Comparison of ENCODE assay signal across 16 mouse cellular contexts in genomic region chr12:29537916-29538315, GRCm38 (mm10). TPM values are rescaled to one million over a fixed set of nuclear protein-coding genes. Genes with fewer than 3 reads are reported as not detected.
DNase-seq lines count a peak whose midpoint lies in the region; ATAC-seq lines count a peak whose summit lies in the region.
"Had no signal": no experiment of that assay in that cellular context is flagged by ENCODE, and none has a peak within 500 bp of the region (broad histone marks: within the 10 kb centered on the region; RNA-seq: fewer than 3 reads in every experiment).

No protein-coding gene starts in this region.

- H3K27ac ChIP-seq in heart, embryonic 10.5 days = no peak overlapping the region
- H3K27ac ChIP-seq in forebrain, embryonic 16.5 days (ENCODE audit: low read length) = peak overlapping the region; percentile 58
- peak overlapping the region; percentile 98 for H3K27ac ChIP-seq in neural tube, embryonic 13.5 days (replicated peaks)
- no peak overlapping the region for H3K27ac ChIP-seq in liver, embryonic 11.5 days (ENCODE audit: low read depth, low read length)
- H3K27ac ChIP-seq: kidney, embryonic 15.5 days; liver, embryonic 13.5 days; stomach, embryonic 15.5 days had no signal

- H3K4me1 ChIP-seq in heart, embryonic 10.5 days = peaks cover 6% of the 10 kb centered on the region; the same call in 1 of the 2 replicates
- peaks cover 39% of the 10 kb centered on the region for H3K4me1 ChIP-seq in forebrain, embryonic 16.5 days (replicated peaks; ENCODE audit: control insufficient read depth, insufficient read depth, low read length)
- H3K4me1 ChIP-seq in neural tube, embryonic 13.5 days (replicated peaks) = peaks cover 87% of the 10 kb centered on the region
- H3K4me1 ChIP-seq in liver, embryonic 11.5 days (replicated peaks; ENCODE audit: control insufficient read depth, insufficient read depth, low read length) = no peaks in the 10 kb centered on the region
- H3K4me1 ChIP-seq: kidney, embryonic 15.5 days; liver, embryonic 13.5 days; stomach, embryonic 15.5 days had no signal

- intact Hi-C loops in heart, postnatal 36 days (cut with DNase I) = no loop called here
- intact Hi-C loops in heart, postnatal 25 days (cut with DNase I) = no loop called here

- H3K36me3 ChIP-seq in heart, embryonic 10.5 days = no peaks in the 10 kb centered on the region
- H3K36me3 ChIP-seq in forebrain, embryonic 16.5 days (ENCODE audit: control insufficient read depth, insufficient read depth) = no peaks in the 10 kb centered on the region
- H3K36me3 ChIP-seq in neural tube, embryonic 13.5 days = no peaks in the 10 kb centered on the region
- no peaks in the 10 kb centered on the region for H3K36me3 ChIP-seq in liver, embryonic 11.5 days (ENCODE audit: control insufficient read depth, insufficient read depth, low read length)
- H3K36me3 ChIP-seq: kidney, embryonic 15.5 days; liver, embryonic 13.5 days; stomach, embryonic 15.5 days had no signal

- peaks cover 51% of the 10 kb centered on the region for H3K27me3 ChIP-seq in heart, embryonic 10.5 days (ENCODE audit: insufficient read depth, poor library complexity, severe bottlenecking)
- H3K27me3 ChIP-seq in forebrain, embryonic 16.5 days (replicated peaks; ENCODE audit: control insufficient read depth, insufficient read depth, low read length) = no peaks in the 10 kb centered on the region
- H3K27me3 ChIP-seq in neural tube, embryonic 13.5 days = no peaks in the 10 kb centered on the region
- H3K27me3 ChIP-seq in liver, embryonic 11.5 days (replicated peaks; ENCODE audit: control insufficient read depth, insufficient read depth, low read length) = peaks cover 31% of the 10 kb centered on the region

- H3K9me3 ChIP-seq in heart, embryonic 10.5 days = no peaks in the 10 kb centered on the region
- H3K9me3 ChIP-seq in forebrain, embryonic 16.5 days (ENCODE audit: control insufficient read depth, low read length) = no peaks in the 10 kb centered on the region
- H3K9me3 ChIP-seq in neural tube, embryonic 13.5 days = no peaks in the 10 kb centered on the region
- H3K9me3 ChIP-seq in liver, embryonic 11.5 days (ENCODE audit: control insufficient read depth, low read length) = no peaks in the 10 kb centered on the region
- H3K9me3 ChIP-seq: kidney, embryonic 15.5 days; liver, embryonic 13.5 days; stomach, embryonic 15.5 days had no signal

- H3K9ac ChIP-seq in forebrain, embryonic 16.5 days (replicated peaks; ENCODE audit: low read depth, low read length) = peak overlapping the region; percentile 82
- peak overlapping the region; percentile 90 for H3K9ac ChIP-seq in neural tube, embryonic 13.5 days
- H3K9ac ChIP-seq in liver, embryonic 11.5 days (ENCODE audit: low read depth, low read length) = no peak overlapping the region
- H3K9ac ChIP-seq: kidney, embryonic 15.5 days; liver, embryonic 13.5 days; stomach, embryonic 15.5 days had no signal

- peak; percentile 14 for ATAC-seq in forebrain, embryonic 16.5 days
- peak; percentile 60 for ATAC-seq in neural tube, embryonic 13.5 days (ENCODE audit: low read depth)
- ATAC-seq in liver, embryonic 11.5 days (replicated peaks; ENCODE audit: low FRiP score) = no peak

- DNase-seq in heart, embryonic 10.5 days (ENCODE audit: low spot score) = peak; percentile 38
- DNase-seq in heart, postnatal 36 days = no peak
- DNase-seq in cerebellum, adult 18-20 months = peak; percentile 63 to 66
- DNase-seq in liver, embryonic 11.5 days (ENCODE audit: low spot score) = no peak
- no peak for DNase-seq in kidney, postnatal 4 days
- DNase-seq in heart, postnatal 25 days (ENCODE audit: low spot score) = no peak
- DNase-seq: adrenal gland, postnatal 10 days; gastrocnemius, postnatal 36 days; heart, postnatal 10 days; liver, embryonic 13.5 days; right cerebral cortex, postnatal 4 days had no signal

- H3K4me2 ChIP-seq in forebrain, embryonic 16.5 days (ENCODE audit: low read length) = peak overlapping the region; percentile 90
- H3K4me2 ChIP-seq in neural tube, embryonic 13.5 days = peak overlapping the region; percentile 79
- no peak overlapping the region for H3K4me2 ChIP-seq in liver, embryonic 11.5 days
- H3K4me2 ChIP-seq: kidney, embryonic 15.5 days; liver, embryonic 13.5 days; stomach, embryonic 15.5 days had no signal

- no peak overlapping the region for H3K4me3 ChIP-seq in heart, embryonic 10.5 days
- H3K4me3 ChIP-seq in forebrain, embryonic 16.5 days (replicated peaks; ENCODE audit: low read length) = peak overlapping the region; percentile 59
- peak overlapping the region; percentile 50 for H3K4me3 ChIP-seq in neural tube, embryonic 13.5 days
- no peak overlapping the region for H3K4me3 ChIP-seq in liver, embryonic 11.5 days (ENCODE audit: low read depth, low read length)
- H3K4me3 ChIP-seq: kidney, embryonic 15.5 days; liver, embryonic 13.5 days; myocyte; stomach, embryonic 15.5 days had no signal

- WGBS in heart, embryonic 10.5 days = 64% methylated on average over 5 of the region's 5 CpGs
- 20% methylated on average over 5 of the region's 5 CpGs for WGBS in forebrain, embryonic 16.5 days
- WGBS in neural tube, embryonic 13.5 days = 38% methylated on average over 5 of the region's 5 CpGs
- 62% methylated on average over 5 of the region's 5 CpGs for WGBS in liver, embryonic 11.5 days

RNA-seq across cellular contexts. Expression of gene Myt1l, which starts 9.7 kb away (rescaled TPM):
- not detected in 2 replicates for polyA plus RNA-seq in heart, embryonic 10.5 days (2016; fragmentation: Nextera tagmentation; extraction: Ambion mirVana)
- total RNA-seq in heart, postnatal 36 days (2021) = under 1 TPM in 1 of 2 experiments, not detected in 1; 0.16 TPM
- 261 and 316 TPM in 2 replicates for polyA plus RNA-seq in forebrain, embryonic 16.5 days (2015; fragmentation: Nextera tagmentation; extraction: Ambion mirVana)
- polyA plus RNA-seq in neural tube, embryonic 13.5 days (2015; fragmentation: Nextera tagmentation; extraction: Ambion mirVana) = 170 TPM in 2 replicates
- polyA plus RNA-seq in liver, embryonic 11.5 days (2014; fragmentation: Nextera tagmentation; extraction: Ambion mirVana) = 0.44 and 0.53 TPM in 2 replicates
- total RNA-seq in heart, postnatal 25 days (2021) = not detected
- total RNA-seq: gastrocnemius, postnatal 36 days had no signal

Comparison
In these comparisons a context has a peak if more than half of its experiments do, and no peak if none do; other contexts are left out.
1. DNase-seq: peak in heart, embryonic 10.5 days (single experiment) and cerebellum, adult 18-20 months (2 of 2); none in heart, postnatal 36 days (0 of 2), liver, embryonic 11.5 days (single experiment), kidney, postnatal 4 days (0 of 2) and heart, postnatal 25 days (single experiment).
2. H3K27ac ChIP-seq: peak in forebrain, embryonic 16.5 days (single experiment) and neural tube, embryonic 13.5 days (single experiment); none in heart, embryonic 10.5 days (single experiment) and liver, embryonic 11.5 days (single experiment).
3. H3K4me3 ChIP-seq: peak in forebrain, embryonic 16.5 days (single experiment) and neural tube, embryonic 13.5 days (single experiment); none in heart, embryonic 10.5 days (single experiment) and liver, embryonic 11.5 days (single experiment).
4. RNA of gene Myt1l, which starts 9.7 kb away (polyA plus RNA-seq): 261 to 316 TPM in forebrain, embryonic 16.5 days and 170 TPM in neural tube, embryonic 13.5 days; 0.44 to 0.53 TPM in liver, embryonic 11.5 days and not detected in heart, embryonic 10.5 days; every median in the first group is over 100 times any median in the second.